Mouse (Mus musculus) MEL (cell line): ENCODE results near the gene Sort1. TPM values are rescaled to one million over a fixed set of nuclear protein-coding genes. Genes with fewer than 3 reads are reported as not detected.

Experiments used
- DNase-seq: peaks from one replicate; pipeline ENCODE4 v3.0.0; 2011; ENCODE audit warnings: low read depth, low spot score
- H3K27ac ChIP-seq: 2 replicates; pipeline ENCODE4 v1.5.1; 2012; ENCODE audit warnings: low read depth, mild to moderate bottlenecking, control low read depth, low read length, moderate library complexity; ENCODE audit not compliant: control insufficient read depth
- H3K27me3 ChIP-seq, 2 experiments: fragments of 150-350 bp in 1 of 2; sonication (generic) in 1 of 2; 2 replicates each; pipeline ENCODE4 v1.6.1; 2012; ENCODE audit warnings: low read length in 2 of 2, mild to moderate bottlenecking in 2 of 2, improper control_type of control experiment in 1 of 2, moderate library complexity in 1 of 2; ENCODE audit not compliant: insufficient read depth in 2 of 2, control insufficient read depth in 1 of 2
- H3K36me3 ChIP-seq, 2 experiments: 2 replicates each; pipeline ENCODE4 v1.6.1; 2012 to 2014; ENCODE audit warnings: low read length in 2 of 2, improper control_type of control experiment in 1 of 2, inconsistent platforms in 1 of 2, mild to moderate bottlenecking in 1 of 2; ENCODE audit not compliant: insufficient read depth in 2 of 2, control insufficient read depth in 1 of 2
- H3K4me1 ChIP-seq, 2 experiments: fragments of 150-350 bp in 1 of 2; sonication (generic) in 1 of 2; 2 replicates each; pipeline ENCODE4 v1.6.1; 2012; ENCODE audit warnings: low read length in 2 of 2, improper control_type of control experiment in 1 of 2, mild to moderate bottlenecking in 1 of 2; ENCODE audit not compliant: insufficient read depth in 2 of 2, control insufficient read depth in 1 of 2
- H3K4me3 ChIP-seq, 2 experiments: fragments of 150-350 bp in 1 of 2; sonication (generic) in 1 of 2; 2 replicates each; pipeline ENCODE4 v1.5.1; 2012; ENCODE audit warnings: low read depth in 2 of 2, low read length in 2 of 2, mild to moderate bottlenecking in 2 of 2, moderate library complexity in 2 of 2, control low read depth in 1 of 2, improper control_type of control experiment in 1 of 2; ENCODE audit not compliant: control insufficient read depth in 1 of 2, insufficient read depth in 1 of 2
- H3K79me2 ChIP-seq: 2 replicates; pipeline ENCODE4 v1.6.1; 2012; ENCODE audit warnings: mild to moderate bottlenecking, low read length, moderate library complexity; ENCODE audit not compliant: control insufficient read depth, poor library complexity, insufficient read depth
- H3K9ac ChIP-seq: 2 replicates; pipeline ENCODE4 v1.6.1; 2012; ENCODE audit warnings: low read depth, mild to moderate bottlenecking, control low read depth, low read length, moderate library complexity; ENCODE audit not compliant: control insufficient read depth, poor library complexity, severe bottlenecking
- H3K9me3 ChIP-seq: fragments of 150-350 bp; sonication (generic); replicated peaks from 2 replicates; pipeline ENCODE4 v1.6.1; 2012; ENCODE audit warnings: mild to moderate bottlenecking, low read length, improper control_type of control experiment, moderate library complexity; ENCODE audit not compliant: insufficient read depth
- BHLHE40 ChIP-seq: IDR thresholded peaks from 2 replicates; pipeline ENCODE4 v1.6.1; 2012; ENCODE audit warnings: low read depth, mild to moderate bottlenecking, inconsistent platforms, low read length, improper control_type of control experiment, borderline replicate concordance
- E2F4 ChIP-seq: IDR thresholded peaks from 2 replicates; pipeline ENCODE4 v1.6.1; 2011; ENCODE audit warnings: low read depth, low read length, improper control_type of control experiment, borderline replicate concordance
- ETS1 ChIP-seq: IDR thresholded peaks from 2 replicates; pipeline ENCODE4 v1.6.1; 2012; ENCODE audit warnings: low read depth, mild to moderate bottlenecking, inconsistent platforms, low read length, improper control_type of control experiment, moderate library complexity
- MAFK ChIP-seq: IDR thresholded peaks from 2 replicates; pipeline ENCODE4 v1.6.1; 2011; ENCODE audit warnings: low read depth, mild to moderate bottlenecking, low read length, improper control_type of control experiment, borderline replicate concordance
- MEF2A ChIP-seq: IDR thresholded peaks from 2 replicates; pipeline ENCODE4 v1.6.1; 2014; ENCODE audit warnings: low read depth, mild to moderate bottlenecking, inconsistent platforms, low read length, improper control_type of control experiment; ENCODE audit not compliant: poor library complexity, insufficient replicate concordance, severe bottlenecking; ENCODE audit errors: extremely low read depth
- POLR2AphosphoS2 ChIP-seq: IDR thresholded peaks from 2 replicates; pipeline ENCODE4 v1.6.1; 2011; ENCODE audit warnings: low read length, improper control_type of control experiment
- POLR2AphosphoS5 ChIP-seq: IDR thresholded peaks from 2 replicates; pipeline ENCODE4 v1.6.1; 2012; ENCODE audit warnings: low read depth, borderline replicate concordance, mild to moderate bottlenecking, inconsistent platforms, low read length, moderate library complexity, mixed read lengths
- RAD21 ChIP-seq: IDR thresholded peaks from 2 replicates; pipeline ENCODE4 v1.6.1; 2011; ENCODE audit warnings: mild to moderate bottlenecking, low read depth, low read length, improper control_type of control experiment
- RCOR1 ChIP-seq: IDR thresholded peaks from 2 replicates; pipeline ENCODE4 v1.6.1; 2012; ENCODE audit warnings: low read depth, mild to moderate bottlenecking, inconsistent platforms, low read length, improper control_type of control experiment
- SIN3A ChIP-seq: IDR thresholded peaks from 2 replicates; pipeline ENCODE4 v1.6.1; 2012; ENCODE audit warnings: low read length, improper control_type of control experiment, inconsistent platforms
- TAL1 ChIP-seq: IDR thresholded peaks from 2 replicates; pipeline ENCODE4 v1.6.1; 2012; ENCODE audit warnings: mild to moderate bottlenecking, inconsistent platforms, low read length, moderate library complexity, mixed read lengths
- USF1 ChIP-seq: IDR thresholded peaks from 2 replicates; pipeline ENCODE4 v1.6.1; 2014; ENCODE audit warnings: low read depth, mild to moderate bottlenecking, inconsistent platforms, low read length, improper control_type of control experiment, moderate library complexity
- USF2 ChIP-seq, 2 experiments: IDR thresholded peaks; 2 replicates each; pipeline ENCODE4 v1.6.1; 2011 to 2012; ENCODE audit warnings: improper control_type of control experiment in 2 of 2, low read length in 2 of 2, borderline replicate concordance in 1 of 2, inconsistent platforms in 1 of 2, low read depth in 1 of 2, mild to moderate bottlenecking in 1 of 2; ENCODE audit not compliant: insufficient read depth in 1 of 2
- ZC3H11A ChIP-seq: IDR thresholded peaks from 2 replicates; pipeline ENCODE4 v1.6.1; 2012; ENCODE audit warnings: low read depth, mild to moderate bottlenecking, inconsistent platforms, low read length, improper control_type of control experiment
- ZKSCAN1 ChIP-seq: IDR thresholded peaks from 2 replicates; pipeline ENCODE4 v1.6.1; 2012; ENCODE audit warnings: low read depth, mild to moderate bottlenecking, inconsistent platforms, low read length, improper control_type of control experiment, moderate library complexity
- polyA plus RNA-seq, 2 experiments: library from polyadenylated mRNA; stranded (reverse) in 1 of 2; unstranded in 1 of 2; fragments of >175 nt in 1 of 2; fragments of >200 nt in 1 of 2; gene quantifications; 2 replicates each; pipeline versions ENCODE4 v1.2.1 to v1.2.4; 2012; ENCODE audit warnings: low replicate concordance in 2 of 2, low read depth in 1 of 2; ENCODE audit not compliant: insufficient read length in 2 of 2, insufficient read depth in 1 of 2, missing spikeins in 1 of 2
- total RNA-seq: library from RNA; depleted of rRNA; stranded (reverse); fragments of 300-350 nt; gene quantifications from 2 replicates; pipeline ENCODE4 v1.2.3, GENCODE M21; 2012

Sort1 gene
- total and polyA plus RNA-seq, 3 experiments, result 10.2 to 28.3 (median 22.7) TPM

DNA sequence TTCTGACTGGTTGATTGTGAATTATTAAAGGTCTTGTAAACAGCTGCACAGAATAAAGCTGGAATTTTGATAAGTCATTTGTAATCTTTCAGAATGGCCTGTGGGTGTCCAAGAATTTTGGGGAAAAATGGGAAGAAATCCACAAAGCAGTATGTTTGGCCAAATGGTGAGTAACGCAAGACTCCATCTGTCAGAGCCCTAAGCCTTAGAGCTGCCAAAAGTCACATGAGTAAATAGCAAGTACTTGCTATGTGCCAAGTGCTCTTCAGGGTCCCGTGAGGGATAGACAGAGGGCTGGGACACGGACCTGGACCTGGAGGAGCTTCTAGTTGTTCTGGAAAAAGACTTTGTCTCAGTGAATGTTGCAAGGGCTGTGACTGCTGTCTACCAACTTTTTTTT, 44.0 kb downstream of the Sort1 start:
- H3K4me1 ChIP-seq, result no peaks in the 10 kb centered on the region; a peak in 1 of 4 replicates
- no peak overlapping the region for H3K27ac ChIP-seq
- H3K79me2 ChIP-seq, result no peaks in the 10 kb centered on the region
- no peaks in the 10 kb centered on the region for H3K9me3 ChIP-seq
- peaks cover 0 to 4% of the 10 kb centered on the region in 2 experiments; a peak in 2 of 4 replicates for H3K36me3 ChIP-seq
- no peak for TF ChIP-seq MEF2A
- TF ChIP-seq RAD21, result no peak
- no peak for TF ChIP-seq BHLHE40
- TF ChIP-seq ETS1, result no peak
- no peak for TF ChIP-seq TAL1
- no peak for TF ChIP-seq E2F4
- no peak for TF ChIP-seq SIN3A
- no peak for TF ChIP-seq ZC3H11A
- TF ChIP-seq ZKSCAN1, result no peak
- DNase-seq, result no peak
- no peak overlapping the region for H3K4me3 ChIP-seq
- no peaks in the 10 kb centered on the region for H3K27me3 ChIP-seq
- no peak overlapping the region for H3K9ac ChIP-seq

DNA sequence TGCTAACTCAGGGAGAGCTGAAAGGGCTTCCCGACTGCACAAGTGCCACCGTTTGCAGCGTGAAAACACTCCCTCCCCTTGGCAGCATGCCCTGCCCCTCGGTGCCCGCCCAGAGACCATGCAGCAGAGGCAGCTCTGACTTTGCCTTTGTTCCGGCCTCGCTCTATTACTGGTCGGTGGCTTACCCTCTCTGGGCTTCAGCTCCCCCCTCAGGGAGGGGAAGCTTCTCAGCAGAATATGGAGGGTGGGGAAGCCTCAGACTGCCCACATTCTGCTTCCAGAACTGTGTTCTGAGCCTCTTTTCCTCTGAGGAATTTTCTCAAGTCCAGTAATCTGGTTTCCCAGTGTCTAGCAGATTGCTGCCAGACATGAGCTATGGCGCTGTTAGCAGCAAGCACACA, 44.6 kb downstream of the Sort1 start:
- Histone ChIP-seq H3K9ac (no peak overlapping the region), H3K4me3 (no peak overlapping the region), H3K27me3 (no peaks in the 10 kb centered on the region), H3K27ac (no peak overlapping the region), H3K36me3 (peaks cover 0 to 4% of the 10 kb centered on the region in 2 experiments; a peak in 2 of 4 replicates), H3K9me3 (no peaks in the 10 kb centered on the region), H3K4me1 (no peaks in the 10 kb centered on the region; a peak in 1 of 4 replicates), H3K79me2 (no peaks in the 10 kb centered on the region)
- no peak for TF ChIP-seq MAFK
- no peak for TF ChIP-seq USF2 (IDR thresholded peaks at IDR 0.05; ENCODE audit: borderline replicate concordance in 1 of 2, insufficient read depth in 1 of 2, low read depth in 1 of 2, low read length in 2 of 2)
- TF ChIP-seq USF1, result no peak
- TF ChIP-seq MEF2A, result no peak
- TF ChIP-seq E2F4, result no peak
- no peak for TF ChIP-seq RCOR1
- no peak for TF ChIP-seq POLR2AphosphoS5
- no peak for TF ChIP-seq POLR2AphosphoS2
- TF ChIP-seq BHLHE40, result no peak
- no peak for DNase-seq
